Mouse (Mus musculus): ENCODE results near the gene Akap6. TPM values are rescaled to one million over a fixed set of nuclear protein-coding genes. Genes with fewer than 3 reads are reported as not detected.

The Akap6 gene
- total and polyA plus RNA-seq, 2 experiments: 0.01 to 0.09 TPM

- Histone ChIP-seq H3K4me3 (ENCODE audit: insufficient read depth, low read depth, low read length) (no peak overlapping the region), H3K36me3 (ENCODE audit: control insufficient read depth, insufficient read depth, low read length) (no peaks in the 10 kb centered on the region), H3K9ac (ENCODE audit: low read depth, low read length) (no peak overlapping the region), H3K27me3 (ENCODE audit: control insufficient read depth, insufficient read depth, low read length) (no peaks in the 10 kb centered on the region), H3K4me1 (ENCODE audit: control insufficient read depth, insufficient read depth, low read length) (peaks cover 2% of the 10 kb centered on the region; the same call in 1 of the 2 replicates), H3K27ac (replicated peaks; ENCODE audit: insufficient read depth, low read depth, low read length) (peak overlapping the region; percentile 12; the same call in 1 of the 2 replicates), H3K79me2 (ENCODE audit: control insufficient read depth, insufficient read depth, low read length) (no peaks in the 10 kb centered on the region)
- TF ChIP-seq POLR2A (IDR thresholded peaks at IDR 0.05; ENCODE audit: extremely low read depth, insufficient read depth, low read length) (no peak), CTCF (IDR thresholded peaks at IDR 0.05; ENCODE audit: low read depth, low read length) (no peak)
- WGBS: 19% methylated on average over 6 of the region's 6 CpGs
- peak; percentile 54 for DNase-seq (ENCODE audit: extremely low read depth, low read depth, low spot score)
Observed at GRCm38 (mm10) chr12:52835291-52835742, 136.1 kb downstream of the Akap6 start.

GRCm38 (mm10) chr12:52835914-52836546 lies 136.8 kb downstream of the Akap6 start:
- H3K79me2 ChIP-seq (ENCODE audit: control insufficient read depth, insufficient read depth, low read length): no peaks in the 10 kb centered on the region
- no peak overlapping the region for H3K4me3 ChIP-seq (ENCODE audit: insufficient read depth, low read depth, low read length)
- no peak for TF ChIP-seq CTCF (IDR thresholded peaks at IDR 0.05; ENCODE audit: low read depth, low read length)
- no peak for TF ChIP-seq POLR2A (IDR thresholded peaks at IDR 0.05; ENCODE audit: extremely low read depth, insufficient read depth, low read length)
- no peak overlapping the region for H3K9ac ChIP-seq (ENCODE audit: low read depth, low read length)
- H3K4me1 ChIP-seq (ENCODE audit: control insufficient read depth, insufficient read depth, low read length): peaks cover 2% of the 10 kb centered on the region; the same call in 1 of the 2 replicates
- H3K36me3 ChIP-seq (ENCODE audit: control insufficient read depth, insufficient read depth, low read length): no peaks in the 10 kb centered on the region
- WGBS: 71% methylated on average over 12 of the region's 12 CpGs
- H3K27ac ChIP-seq (replicated peaks; ENCODE audit: insufficient read depth, low read depth, low read length): peak overlapping the region; percentile 25; the same call in 1 of the 2 replicates
- DNase-seq (ENCODE audit: extremely low read depth, low read depth, low spot score): peak; percentile 40
- H3K27me3 ChIP-seq (ENCODE audit: control insufficient read depth, insufficient read depth, low read length): no peaks in the 10 kb centered on the region

GRCm38 (mm10) chr12:52845982-52846381 lies 146.8 kb downstream of the Akap6 start:
- H3K4me1 ChIP-seq (ENCODE audit: control insufficient read depth, insufficient read depth, low read length): peaks cover 3% of the 10 kb centered on the region; the same call in 1 of the 2 replicates
- no peaks in the 10 kb centered on the region for H3K36me3 ChIP-seq (ENCODE audit: control insufficient read depth, insufficient read depth, low read length)
- H3K4me3 ChIP-seq (ENCODE audit: insufficient read depth, low read depth, low read length): no peak overlapping the region
- no peak for TF ChIP-seq POLR2A (IDR thresholded peaks at IDR 0.05; ENCODE audit: extremely low read depth, insufficient read depth, low read length)
- TF ChIP-seq CTCF (IDR thresholded peaks at IDR 0.05; ENCODE audit: low read depth, low read length): no peak
- 69% methylated on average over 1 of the region's 1 CpGs for WGBS
- H3K79me2 ChIP-seq (ENCODE audit: control insufficient read depth, insufficient read depth, low read length): no peaks in the 10 kb centered on the region
- DNase-seq (ENCODE audit: extremely low read depth, low read depth, low spot score): no peak
- H3K27ac ChIP-seq (replicated peaks; ENCODE audit: insufficient read depth, low read depth, low read length): no peak overlapping the region
- no peaks in the 10 kb centered on the region for H3K27me3 ChIP-seq (ENCODE audit: control insufficient read depth, insufficient read depth, low read length)
- H3K9ac ChIP-seq (ENCODE audit: low read depth, low read length): no peak overlapping the region

GRCm38 (mm10) chr12:52847020-52847419 lies 147.8 kb downstream of the Akap6 start:
- Histone ChIP-seq H3K27me3 (ENCODE audit: control insufficient read depth, insufficient read depth, low read length) (no peaks in the 10 kb centered on the region), H3K4me1 (ENCODE audit: control insufficient read depth, insufficient read depth, low read length) (peaks cover 3% of the 10 kb centered on the region; the same call in 1 of the 2 replicates), H3K79me2 (ENCODE audit: control insufficient read depth, insufficient read depth, low read length) (no peaks in the 10 kb centered on the region), H3K36me3 (ENCODE audit: control insufficient read depth, insufficient read depth, low read length) (no peaks in the 10 kb centered on the region), H3K27ac (replicated peaks; ENCODE audit: insufficient read depth, low read depth, low read length) (no peak overlapping the region), H3K9ac (ENCODE audit: low read depth, low read length) (no peak overlapping the region), H3K4me3 (ENCODE audit: insufficient read depth, low read depth, low read length) (no peak overlapping the region)
- 87% methylated on average over 4 of the region's 4 CpGs for WGBS
- no peak for DNase-seq (ENCODE audit: extremely low read depth, low read depth, low spot score)
- no peak for TF ChIP-seq CTCF (IDR thresholded peaks at IDR 0.05; ENCODE audit: low read depth, low read length)
- no peak for TF ChIP-seq POLR2A (IDR thresholded peaks at IDR 0.05; ENCODE audit: extremely low read depth, insufficient read depth, low read length)

GRCm38 (mm10) chr12:52847830-52848518 lies 148.8 kb downstream of the Akap6 start:
- Histone ChIP-seq H3K27me3 (ENCODE audit: control insufficient read depth, insufficient read depth, low read length) (no peaks in the 10 kb centered on the region), H3K4me1 (ENCODE audit: control insufficient read depth, insufficient read depth, low read length) (peaks cover 3% of the 10 kb centered on the region; the same call in 1 of the 2 replicates), H3K4me3 (ENCODE audit: insufficient read depth, low read depth, low read length) (no peak overlapping the region), H3K9ac (ENCODE audit: low read depth, low read length) (no peak overlapping the region), H3K79me2 (ENCODE audit: control insufficient read depth, insufficient read depth, low read length) (no peaks in the 10 kb centered on the region), H3K27ac (replicated peaks; ENCODE audit: insufficient read depth, low read depth, low read length) (no peak overlapping the region), H3K36me3 (ENCODE audit: control insufficient read depth, insufficient read depth, low read length) (no peaks in the 10 kb centered on the region)
- DNase-seq (ENCODE audit: extremely low read depth, low read depth, low spot score): no peak
- WGBS: 65% methylated on average over 14 of the region's 14 CpGs
- TF ChIP-seq POLR2A (IDR thresholded peaks at IDR 0.05; ENCODE audit: extremely low read depth, insufficient read depth, low read length) (no peak), CTCF (IDR thresholded peaks at IDR 0.05; ENCODE audit: low read depth, low read length) (no peak)

- H3K36me3 ChIP-seq (ENCODE audit: control insufficient read depth, insufficient read depth, low read length): no peaks in the 10 kb centered on the region
- H3K4me1 ChIP-seq (ENCODE audit: control insufficient read depth, insufficient read depth, low read length): peaks cover 3% of the 10 kb centered on the region; the same call in 1 of the 2 replicates
- H3K27me3 ChIP-seq (ENCODE audit: control insufficient read depth, insufficient read depth, low read length): no peaks in the 10 kb centered on the region
- no peak overlapping the region for H3K27ac ChIP-seq (replicated peaks; ENCODE audit: insufficient read depth, low read depth, low read length)
- no peak for DNase-seq (ENCODE audit: extremely low read depth, low read depth, low spot score)
- H3K4me3 ChIP-seq (ENCODE audit: insufficient read depth, low read depth, low read length): no peak overlapping the region
- 26% methylated on average over 7 of the region's 7 CpGs for WGBS
- no peaks in the 10 kb centered on the region for H3K79me2 ChIP-seq (ENCODE audit: control insufficient read depth, insufficient read depth, low read length)
- no peak overlapping the region for H3K9ac ChIP-seq (ENCODE audit: low read depth, low read length)
- TF ChIP-seq POLR2A (IDR thresholded peaks at IDR 0.05; ENCODE audit: extremely low read depth, insufficient read depth, low read length): no peak
Observed at GRCm38 (mm10) chr12:52848519-52848855, 149.3 kb downstream of the Akap6 start.

Measured in liver, adult 2 months (tissue).